Mouse (Mus musculus): Measurements from ENCODE around the gene Apoc1. TPM values are rescaled to one million over a fixed set of nuclear protein-coding genes. Genes with fewer than 3 reads are reported as not detected.

The Apoc1 gene
- polyA plus RNA-seq, 1 experiment from 2014 or later = 199 TPM

DNA sequence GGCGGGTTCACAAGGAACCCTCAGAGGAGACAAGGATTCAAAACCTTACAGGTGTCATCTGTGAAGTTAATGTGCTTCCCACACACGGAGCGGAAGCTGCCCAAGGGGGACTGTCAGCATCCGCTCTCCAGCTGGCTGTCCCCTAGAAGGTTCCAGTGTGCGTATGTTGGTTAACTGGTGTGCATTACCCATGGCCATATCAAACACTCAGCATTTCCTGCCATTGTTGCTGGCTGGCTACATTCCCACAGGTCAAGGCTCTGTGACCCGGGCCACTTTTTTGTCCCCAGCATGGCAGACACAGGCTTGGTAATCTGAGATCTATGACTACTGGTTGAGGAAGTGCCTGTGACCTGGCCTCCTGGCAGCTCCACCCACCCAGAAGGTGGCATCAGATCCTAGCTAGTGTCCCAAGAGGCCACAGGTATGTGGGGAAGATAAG lies 30.3 kb upstream of the Apoc1 start:
- H3K4me1 ChIP-seq (replicated peaks; ENCODE audit: control insufficient read depth, insufficient read depth, low read length) = 0 out of 2 replicates have a peak, but pooled peaks cover 6% of the 10 kb centered on the region
- peak; percentile 55 for ATAC-seq (replicated peaks; ENCODE audit: low FRiP score)
- no peak for DNase-seq (ENCODE audit: low spot score)
- peaks cover 7% of the 10 kb centered on the region for H3K9me3 ChIP-seq (ENCODE audit: control insufficient read depth, low read length)
- H3K27ac ChIP-seq (ENCODE audit: low read depth, low read length) = no peak overlapping the region
- no peak overlapping the region for H3K4me2 ChIP-seq
- H3K4me3 ChIP-seq (ENCODE audit: low read depth, low read length) = no peak overlapping the region
- H3K36me3 ChIP-seq (ENCODE audit: control insufficient read depth, insufficient read depth, low read length) = peaks cover 26% of the 10 kb centered on the region
- H3K27me3 ChIP-seq (replicated peaks; ENCODE audit: control insufficient read depth, insufficient read depth, low read length) = no peaks in the 10 kb centered on the region
- WGBS = 76% methylated on average over 6 of the region's 6 CpGs
- H3K9ac ChIP-seq (ENCODE audit: low read depth, low read length) = no peak overlapping the region

DNA sequence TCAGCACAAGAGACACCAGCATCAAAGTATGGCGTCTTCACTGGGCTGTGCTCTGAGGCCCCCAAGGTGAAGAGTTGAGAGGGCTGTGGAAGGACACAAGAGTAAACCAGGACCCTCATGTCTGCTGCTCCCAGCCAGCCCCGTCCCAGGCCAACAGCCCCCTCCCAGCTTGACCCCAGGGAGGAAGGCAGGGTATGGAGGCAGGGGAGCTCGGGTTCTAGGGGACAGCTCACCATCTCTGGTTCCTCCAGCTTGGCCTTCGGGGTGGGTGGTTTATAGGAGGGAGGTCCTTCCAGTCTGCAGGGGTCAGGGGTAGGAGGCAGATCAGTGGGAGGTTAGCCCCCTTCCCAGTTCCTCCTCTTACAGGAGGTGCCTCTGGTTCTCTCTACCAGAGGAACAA lies 26.7 kb upstream of the Apoc1 start:
- H3K36me3 ChIP-seq (ENCODE audit: control insufficient read depth, insufficient read depth, low read length) = peaks cover 22% of the 10 kb centered on the region

DNA sequence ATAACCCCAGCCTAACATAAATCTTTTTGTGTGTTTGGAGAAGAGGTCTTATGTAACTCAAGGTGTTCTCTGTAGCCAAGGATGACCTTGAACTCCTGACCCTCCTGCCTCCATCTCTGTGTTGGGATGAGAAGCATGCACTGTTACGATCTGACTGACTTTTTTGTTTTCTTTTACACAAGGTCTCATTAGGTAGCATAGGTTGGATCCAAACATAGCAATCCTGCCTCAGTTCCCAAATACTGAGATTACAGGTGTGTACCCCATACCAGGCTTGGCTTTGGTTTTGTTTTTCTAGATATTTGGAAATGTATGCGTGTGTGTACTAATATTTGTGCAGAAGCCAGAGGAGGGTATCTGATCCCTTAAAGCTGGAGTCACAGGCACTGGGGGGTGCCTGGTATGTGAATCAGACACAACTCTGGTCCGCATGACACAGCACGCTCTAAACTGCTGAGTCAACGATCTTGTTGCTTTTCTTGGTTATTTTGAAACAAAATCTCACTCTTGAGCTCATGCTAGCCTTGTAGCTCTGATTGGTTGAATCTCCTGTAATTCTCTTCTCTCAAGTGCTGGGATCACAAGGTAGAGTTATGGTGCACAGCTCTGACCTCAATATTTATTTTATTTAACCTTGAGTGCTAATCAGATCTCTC lies 26.0 kb upstream of the Apoc1 start:
- Histone ChIP-seq H3K4me1 (replicated peaks; ENCODE audit: control insufficient read depth, insufficient read depth, low read length) (peaks cover 21% of the 10 kb centered on the region), H3K9me3 (ENCODE audit: control insufficient read depth, low read length) (peaks cover 7% of the 10 kb centered on the region), H3K4me2 (no peak overlapping the region), H3K27me3 (replicated peaks; ENCODE audit: control insufficient read depth, insufficient read depth, low read length) (no peaks in the 10 kb centered on the region), H3K36me3 (ENCODE audit: control insufficient read depth, insufficient read depth, low read length) (peaks cover 25% of the 10 kb centered on the region), H3K4me3 (ENCODE audit: low read depth, low read length) (no peak overlapping the region), H3K27ac (ENCODE audit: low read depth, low read length) (no peak overlapping the region), H3K9ac (ENCODE audit: low read depth, low read length) (no peak overlapping the region)
- 88% methylated on average over 5 of the region's 5 CpGs for WGBS
- no peak for DNase-seq (ENCODE audit: low spot score)
- no peak for ATAC-seq (replicated peaks; ENCODE audit: low FRiP score)

More for the DNA sequence above, 26.7 kb upstream of the Apoc1 start:
- no peak overlapping the region for H3K9ac ChIP-seq (ENCODE audit: low read depth, low read length)
- ATAC-seq (replicated peaks; ENCODE audit: low FRiP score) = no peak
- no peak overlapping the region for H3K4me2 ChIP-seq
- H3K27me3 ChIP-seq (replicated peaks; ENCODE audit: control insufficient read depth, insufficient read depth, low read length) = no peaks in the 10 kb centered on the region
- DNase-seq (ENCODE audit: low spot score) = no peak
- no peak overlapping the region for H3K4me3 ChIP-seq (ENCODE audit: low read depth, low read length)
- H3K27ac ChIP-seq (ENCODE audit: low read depth, low read length) = no peak overlapping the region
- WGBS = 80% methylated on average over 4 of the region's 4 CpGs
- H3K9me3 ChIP-seq (ENCODE audit: control insufficient read depth, low read length) = peaks cover 7% of the 10 kb centered on the region
- peaks cover 13% of the 10 kb centered on the region for H3K4me1 ChIP-seq (replicated peaks; ENCODE audit: control insufficient read depth, insufficient read depth, low read length)

DNA sequence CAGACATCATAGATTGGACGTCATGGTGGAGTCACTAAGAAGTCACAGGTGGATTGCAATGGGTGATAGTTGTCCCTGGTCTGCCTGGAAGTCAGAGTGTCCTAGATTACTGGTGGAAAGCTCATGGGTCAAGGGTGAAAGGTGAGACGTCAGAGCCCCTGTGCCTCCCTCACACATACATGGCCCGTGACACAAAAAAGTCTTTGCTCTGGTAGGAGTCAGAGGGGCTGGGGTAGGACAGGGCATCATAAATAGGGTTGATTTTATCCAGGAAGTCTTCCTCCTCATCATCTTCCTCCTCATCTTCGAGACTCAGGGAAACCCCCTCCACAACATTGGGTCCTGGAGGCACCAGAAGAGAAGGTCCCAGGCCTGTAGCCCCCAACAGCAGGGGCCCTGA lies 24.9 kb upstream of the Apoc1 start:
- Histone ChIP-seq H3K4me2 (no peak overlapping the region), H3K4me1 (replicated peaks; ENCODE audit: control insufficient read depth, insufficient read depth, low read length) (peaks cover 15% of the 10 kb centered on the region), H3K27ac (ENCODE audit: low read depth, low read length) (peak overlapping the region; percentile 11; the same call in 1 of the 2 replicates), H3K27me3 (replicated peaks; ENCODE audit: control insufficient read depth, insufficient read depth, low read length) (no peaks in the 10 kb centered on the region), H3K4me3 (ENCODE audit: low read depth, low read length) (no peak overlapping the region), H3K36me3 (ENCODE audit: control insufficient read depth, insufficient read depth, low read length) (peaks cover 23% of the 10 kb centered on the region), H3K9me3 (ENCODE audit: control insufficient read depth, low read length) (peaks cover 7% of the 10 kb centered on the region), H3K9ac (ENCODE audit: low read depth, low read length) (no peak overlapping the region)
- ATAC-seq (replicated peaks; ENCODE audit: low FRiP score) (no peak), DNase-seq (ENCODE audit: low spot score) (no peak)
- 78% methylated on average over 4 of the region's 4 CpGs for WGBS

DNA sequence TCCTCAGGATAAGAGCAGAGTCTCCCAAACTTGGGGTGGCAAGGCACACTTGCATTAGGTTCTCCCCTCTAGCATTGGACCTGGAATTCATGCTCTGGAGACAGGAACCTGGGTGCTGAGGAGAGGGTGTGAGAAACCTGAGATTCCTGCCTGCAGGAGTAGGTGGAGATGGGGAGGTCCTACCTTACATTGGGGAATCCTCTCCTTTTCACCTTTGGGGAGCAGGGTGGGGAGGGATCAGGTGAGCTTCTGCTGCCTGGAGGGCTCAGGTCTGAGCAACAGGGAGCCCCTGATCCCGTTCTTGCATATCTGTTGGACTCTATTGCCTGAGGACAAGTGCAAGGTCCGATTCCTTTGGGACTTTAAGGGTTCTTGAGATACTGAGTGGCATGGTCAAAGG lies 24.4 kb upstream of the Apoc1 start:
- Histone ChIP-seq H3K9ac (ENCODE audit: low read depth, low read length) (peak overlapping the region; percentile 60; the same call in 1 of the 2 replicates), H3K4me3 (ENCODE audit: low read depth, low read length) (peak overlapping the region; percentile 52; the same call in 1 of the 2 replicates), H3K27ac (ENCODE audit: low read depth, low read length) (peak overlapping the region; percentile 66; the same call in 1 of the 2 replicates), H3K4me1 (replicated peaks; ENCODE audit: control insufficient read depth, insufficient read depth, low read length) (peaks cover 15% of the 10 kb centered on the region), H3K4me2 (peak overlapping the region; percentile 69), H3K9me3 (ENCODE audit: control insufficient read depth, low read length) (peaks cover 7% of the 10 kb centered on the region), H3K27me3 (replicated peaks; ENCODE audit: control insufficient read depth, insufficient read depth, low read length) (no peaks in the 10 kb centered on the region), H3K36me3 (ENCODE audit: control insufficient read depth, insufficient read depth, low read length) (peaks cover 26% of the 10 kb centered on the region)
- no peak for ATAC-seq (replicated peaks; ENCODE audit: low FRiP score)
- no peak for DNase-seq (ENCODE audit: low spot score)
- 76% methylated on average over 2 of the region's 2 CpGs for WGBS

DNA sequence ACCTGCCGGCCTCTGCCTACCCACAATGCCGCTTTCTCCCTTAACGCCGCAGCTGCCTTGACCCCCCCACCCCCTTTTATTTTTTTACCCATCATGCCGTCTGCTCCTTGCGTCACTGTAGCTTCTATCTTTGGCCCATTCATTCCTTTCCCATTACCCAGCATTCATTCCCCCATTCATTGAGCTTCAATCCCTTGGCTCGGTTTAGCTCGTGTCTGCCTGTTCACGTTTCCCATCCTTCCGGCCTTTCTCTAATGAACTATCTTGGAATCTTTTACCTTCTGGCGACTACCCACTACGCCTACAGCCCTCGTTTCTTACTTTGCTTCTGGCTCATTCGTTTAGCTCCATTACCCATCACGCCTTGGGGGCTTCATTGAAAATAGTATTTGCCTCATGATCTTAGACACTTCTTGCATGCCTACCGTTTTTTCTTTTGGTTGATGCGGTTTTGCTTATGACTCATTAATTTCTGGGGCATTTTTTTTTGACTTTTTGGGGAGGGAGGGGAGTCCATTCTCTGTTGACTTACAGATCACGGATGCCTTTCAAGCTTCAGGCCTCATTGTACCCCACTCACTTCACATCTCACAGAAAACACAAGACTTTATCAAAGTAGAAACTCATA lies 23.7 kb upstream of the Apoc1 start:
- Histone ChIP-seq H3K9me3 (ENCODE audit: control insufficient read depth, low read length) (peaks cover 3% of the 10 kb centered on the region), H3K4me2 (peak overlapping the region; percentile 69), H3K4me3 (ENCODE audit: low read depth, low read length) (peak overlapping the region; percentile 52), H3K9ac (ENCODE audit: low read depth, low read length) (peak overlapping the region; percentile 60), H3K4me1 (replicated peaks; ENCODE audit: control insufficient read depth, insufficient read depth, low read length) (peaks cover 15% of the 10 kb centered on the region), H3K27ac (ENCODE audit: low read depth, low read length) (peak overlapping the region; percentile 66), H3K36me3 (ENCODE audit: control insufficient read depth, insufficient read depth, low read length) (peaks cover 24% of the 10 kb centered on the region), H3K27me3 (replicated peaks; ENCODE audit: control insufficient read depth, insufficient read depth, low read length) (no peaks in the 10 kb centered on the region)
- 9% methylated on average over 18 of the region's 18 CpGs for WGBS
- DNase-seq (ENCODE audit: low spot score) (no peak), ATAC-seq (replicated peaks; ENCODE audit: low FRiP score) (no peak)

DNA sequence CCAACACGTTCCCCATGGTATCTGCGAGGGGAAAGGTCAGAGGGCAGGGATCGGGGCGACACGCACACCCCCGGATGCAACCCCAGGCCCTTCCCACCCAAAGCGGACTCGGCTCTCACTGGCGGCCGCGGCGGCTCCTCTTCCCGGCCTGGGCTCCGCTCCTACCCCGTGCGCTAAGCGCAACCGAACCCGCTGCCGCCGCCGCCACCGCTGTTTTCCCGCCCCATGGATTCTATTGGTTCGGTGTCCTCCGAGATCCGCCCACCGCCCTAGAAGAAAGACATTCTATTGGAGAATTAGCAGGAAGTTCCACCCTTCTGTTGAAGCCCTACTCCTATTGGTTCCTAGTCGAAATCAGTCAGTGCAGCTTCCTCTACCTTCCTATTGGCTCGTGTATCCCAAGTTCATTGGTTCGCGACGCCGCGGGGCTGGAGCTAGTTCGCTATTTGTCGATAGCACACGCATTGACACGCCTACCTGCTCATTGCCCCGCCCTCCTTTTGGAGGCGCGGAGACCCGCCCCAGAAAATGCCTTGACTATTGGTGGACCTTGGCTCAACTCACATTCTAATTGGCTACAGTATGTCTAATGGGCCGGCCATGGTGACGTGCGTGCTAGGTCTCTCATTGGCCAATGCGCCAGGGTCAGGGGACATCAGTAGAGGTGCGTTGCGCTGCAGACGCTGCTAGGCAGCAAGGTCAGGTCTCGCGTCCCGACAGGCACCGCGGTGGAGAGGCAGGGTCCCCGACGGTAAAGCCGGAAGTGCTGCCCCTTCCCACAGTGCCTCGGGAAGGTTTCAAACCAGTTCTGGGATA lies 23.0 kb upstream of the Apoc1 start, which contains the start of gene Tomm40:
Tomm40 (minus strand) TSS at position 200 of the 816 bp plus-strand sequence.
- Histone ChIP-seq H3K9ac (ENCODE audit: low read depth, low read length) (peak within 1 kb of the TSS; percentile 98), H3K27ac (ENCODE audit: low read depth, low read length) (peak within 1 kb of the TSS; percentile 86), H3K27me3 (replicated peaks; ENCODE audit: control insufficient read depth, insufficient read depth, low read length) (no peaks in the 10 kb centered on the region), H3K9me3 (ENCODE audit: control insufficient read depth, low read length) (no peaks in the 10 kb centered on the region), H3K4me1 (replicated peaks; ENCODE audit: control insufficient read depth, insufficient read depth, low read length) (peaks cover 15% of the 10 kb centered on the region), H3K4me3 (ENCODE audit: low read depth, low read length) (peak within 1 kb of the TSS; percentile 95), H3K36me3 (ENCODE audit: control insufficient read depth, insufficient read depth, low read length) (peaks cover 28% of the 10 kb centered on the region), H3K4me2 (peak within 1 kb of the TSS; percentile 82)
- DNase-seq (ENCODE audit: low spot score) (peak; percentile 97), ATAC-seq (replicated peaks; ENCODE audit: low FRiP score) (peak; percentile 98)
- WGBS = under 1% methylated on average over 59 of the region's 59 CpGs

DNA sequence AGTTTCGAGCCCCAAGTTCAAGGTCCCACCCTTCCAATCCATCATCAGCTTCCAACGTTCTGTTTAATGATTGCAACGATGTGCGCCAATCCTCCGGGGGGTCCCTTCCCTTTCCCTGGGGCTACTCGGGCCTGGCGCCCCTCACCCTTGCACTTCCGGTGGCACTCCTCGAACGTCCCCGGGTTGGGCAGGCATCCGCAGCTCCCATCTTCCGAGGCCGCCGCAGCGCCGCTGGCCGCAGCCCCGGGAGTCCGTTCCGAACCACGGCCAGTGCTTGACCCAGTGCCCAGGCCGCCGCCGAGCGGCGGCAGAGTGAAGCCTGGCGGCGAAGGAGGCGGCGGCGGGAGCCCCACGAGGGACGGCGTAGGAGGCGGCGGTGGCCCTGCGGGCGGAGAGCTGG lies 22.4 kb upstream of the Apoc1 start:
- H3K4me2 ChIP-seq = peak overlapping the region; percentile 82
- H3K36me3 ChIP-seq (ENCODE audit: control insufficient read depth, insufficient read depth, low read length) = peaks cover 32% of the 10 kb centered on the region
- H3K27me3 ChIP-seq (replicated peaks; ENCODE audit: control insufficient read depth, insufficient read depth, low read length) = no peaks in the 10 kb centered on the region
- peak overlapping the region; percentile 95 for H3K4me3 ChIP-seq (ENCODE audit: low read depth, low read length)
- DNase-seq (ENCODE audit: low spot score) = no peak
- peaks cover 15% of the 10 kb centered on the region for H3K4me1 ChIP-seq (replicated peaks; ENCODE audit: control insufficient read depth, insufficient read depth, low read length)
- peak overlapping the region; percentile 86 for H3K27ac ChIP-seq (ENCODE audit: low read depth, low read length)
- H3K9me3 ChIP-seq (ENCODE audit: control insufficient read depth, low read length) = no peaks in the 10 kb centered on the region
- WGBS = under 1% methylated on average over 39 of the region's 39 CpGs
- ATAC-seq (replicated peaks; ENCODE audit: low FRiP score) = no peak
- peak overlapping the region; percentile 98 for H3K9ac ChIP-seq (ENCODE audit: low read depth, low read length)

Measured in liver, embryonic 11.5 days (tissue).